In genomic region chr2:166175552-166176136, GRCm38 (mm10) we compare ENCODE assay signal across 16 mouse cellular contexts. TPM values are rescaled to one million over a fixed set of nuclear protein-coding genes. Genes with fewer than 3 reads are reported as not detected.
A peak's percentile ranks its signal among the peaks of the same experiment; 100 is the strongest.
DNase-seq lines count a peak whose midpoint lies in the region; ATAC-seq lines count a peak whose summit lies in the region.
"Had no signal": no experiment of that assay in that cellular context is flagged by ENCODE, and none has a peak within 500 bp of the region (broad histone marks: within the 10 kb centered on the region; RNA-seq: fewer than 3 reads in every experiment).

No protein-coding gene starts in this region.

- H3K27me3 ChIP-seq in heart, embryonic 10.5 days (ENCODE audit: insufficient read depth, poor library complexity, severe bottlenecking), result peaks cover 19% of the 10 kb centered on the region; the same call in 1 of the 2 replicates
- H3K27me3 ChIP-seq in neural tube, embryonic 13.5 days, result peaks cover 40% of the 10 kb centered on the region
- H3K27me3 ChIP-seq in limb, embryonic 11.5 days (ENCODE audit: control insufficient read depth, insufficient read depth, low read length), result no peaks in the 10 kb centered on the region

- H3K4me2 ChIP-seq in neural tube, embryonic 13.5 days, result no peak overlapping the region
- no peak overlapping the region for H3K4me2 ChIP-seq in limb, embryonic 11.5 days (ENCODE audit: low read depth, severe bottlenecking)

- WGBS in heart, embryonic 10.5 days, result 48% methylated on average over 8 of the region's 8 CpGs
- WGBS in neural tube, embryonic 13.5 days, result 59% methylated on average over 8 of the region's 8 CpGs
- 59% methylated on average over 8 of the region's 8 CpGs for WGBS in limb, embryonic 11.5 days

- no peaks in the 10 kb centered on the region for H3K9me3 ChIP-seq in heart, embryonic 10.5 days
- H3K9me3 ChIP-seq in neural tube, embryonic 13.5 days, result no peaks in the 10 kb centered on the region
- no peaks in the 10 kb centered on the region for H3K9me3 ChIP-seq in limb, embryonic 11.5 days (ENCODE audit: control insufficient read depth, low read length)
- H3K9me3 ChIP-seq: megakaryocyte, embryonic 14.5 days had no signal

- no peak overlapping the region for H3K9ac ChIP-seq in neural tube, embryonic 13.5 days
- H3K9ac ChIP-seq in limb, embryonic 11.5 days (ENCODE audit: low read length), result no peak overlapping the region
- H3K9ac ChIP-seq: liver, embryonic 14.5 days had no signal

- no peak overlapping the region for H3K4me3 ChIP-seq in heart, embryonic 10.5 days
- H3K4me3 ChIP-seq in neural tube, embryonic 13.5 days, result no peak overlapping the region
- no peak overlapping the region for H3K4me3 ChIP-seq in limb, embryonic 11.5 days (ENCODE audit: low read depth, low read length)
- H3K4me3 ChIP-seq: megakaryocyte, embryonic 14.5 days had no signal

- peaks cover 72% of the 10 kb centered on the region for H3K4me1 ChIP-seq in heart, embryonic 10.5 days
- peaks cover 47% of the 10 kb centered on the region for H3K4me1 ChIP-seq in neural tube, embryonic 13.5 days (replicated peaks)
- peaks cover 62% of the 10 kb centered on the region for H3K4me1 ChIP-seq in limb, embryonic 11.5 days (ENCODE audit: control insufficient read depth, insufficient read depth, low read length)
- H3K4me1 ChIP-seq: megakaryocyte, embryonic 14.5 days had no signal

- no peak for DNase-seq in heart, embryonic 10.5 days (ENCODE audit: low spot score)
- DNase-seq in heart, postnatal 4 days, result no peak
- DNase-seq in neural tube, embryonic 10.5 days (ENCODE audit: extremely low spot score, low spot score), result no peak
- DNase-seq in limb, embryonic 11.5 days (ENCODE audit: low spot score), result no peak
- DNase-seq in ovary, adult 18-20 months (ENCODE audit: low spot score), result no peak
- no peak for DNase-seq in left cerebral cortex, postnatal 14 days (ENCODE audit: low spot score in 2 of 2)
- DNase-seq: adrenal gland, postnatal 36 days; cerebellum, adult 2 months; gastrocnemius, postnatal 10 days; heart, postnatal 10 days; kidney, postnatal 25 days; thymus, adult 2 months had no signal

- peak overlapping the region; percentile 23; the same call in 1 of the 2 replicates for H3K27ac ChIP-seq in heart, embryonic 10.5 days
- H3K27ac ChIP-seq in neural tube, embryonic 13.5 days (replicated peaks), result peak overlapping the region; percentile 29; the same call in 1 of the 2 replicates
- H3K27ac ChIP-seq in limb, embryonic 11.5 days (replicated peaks; ENCODE audit: low read depth, low read length), result peak overlapping the region; percentile 72; the same call in 1 of the 2 replicates
- H3K27ac ChIP-seq: liver, embryonic 14.5 days had no signal

- intact Hi-C loops in left cerebral cortex, postnatal 14 days (cut with DNase I), result no loop called here

- H3K36me3 ChIP-seq in heart, embryonic 10.5 days, result no peaks in the 10 kb centered on the region
- no peaks in the 10 kb centered on the region for H3K36me3 ChIP-seq in neural tube, embryonic 13.5 days
- no peaks in the 10 kb centered on the region for H3K36me3 ChIP-seq in limb, embryonic 11.5 days (ENCODE audit: control insufficient read depth, insufficient read depth, low read length)

- no peak for ATAC-seq in neural tube, embryonic 13.5 days (ENCODE audit: low read depth)
- no peak for ATAC-seq in limb, embryonic 11.5 days (ENCODE audit: insufficient number of reproducible peaks, low FRiP score, low TSS enrichment, low read depth)
- ATAC-seq: Patski had no signal

RNA-seq across cellular contexts. Expression of gene Sulf2, which starts 20.2 kb away (rescaled TPM):
- polyA plus RNA-seq in heart, embryonic 10.5 days (2016; fragmentation: Nextera tagmentation; extraction: Ambion mirVana), result 94.7 and 103 TPM in 2 replicates
- 100 to 1,000 TPM; 124 to 129 TPM for total RNA-seq in heart, postnatal 4 days (2021)
- 116 and 122 TPM in 2 replicates for polyA plus RNA-seq in neural tube, embryonic 13.5 days (2015; fragmentation: Nextera tagmentation; extraction: Ambion mirVana)
- polyA plus RNA-seq in limb, embryonic 11.5 days (2014; fragmentation: Nextera tagmentation; extraction: Ambion mirVana), result 193 and 210 TPM in 2 replicates
- total RNA-seq in left cerebral cortex, postnatal 14 days (2021), result 100 to 1,000 TPM; 143 to 153 TPM
